Mouse (Mus musculus) spleen, adult 12 weeks (tissue): ENCODE results near the gene Rimbp2.
"Not testable (repeated sequence)": the region's sequence is repeated elsewhere in the genome, so short reads cannot be mapped to it uniquely, and the experiment has no call there.

ENCODE experiments used
- DNase-seq: peaks from one replicate; pipeline ENCODE4 v3.0.0; 2022; ENCODE audit warnings: low spot score

Gene Rimbp2

DNA sequence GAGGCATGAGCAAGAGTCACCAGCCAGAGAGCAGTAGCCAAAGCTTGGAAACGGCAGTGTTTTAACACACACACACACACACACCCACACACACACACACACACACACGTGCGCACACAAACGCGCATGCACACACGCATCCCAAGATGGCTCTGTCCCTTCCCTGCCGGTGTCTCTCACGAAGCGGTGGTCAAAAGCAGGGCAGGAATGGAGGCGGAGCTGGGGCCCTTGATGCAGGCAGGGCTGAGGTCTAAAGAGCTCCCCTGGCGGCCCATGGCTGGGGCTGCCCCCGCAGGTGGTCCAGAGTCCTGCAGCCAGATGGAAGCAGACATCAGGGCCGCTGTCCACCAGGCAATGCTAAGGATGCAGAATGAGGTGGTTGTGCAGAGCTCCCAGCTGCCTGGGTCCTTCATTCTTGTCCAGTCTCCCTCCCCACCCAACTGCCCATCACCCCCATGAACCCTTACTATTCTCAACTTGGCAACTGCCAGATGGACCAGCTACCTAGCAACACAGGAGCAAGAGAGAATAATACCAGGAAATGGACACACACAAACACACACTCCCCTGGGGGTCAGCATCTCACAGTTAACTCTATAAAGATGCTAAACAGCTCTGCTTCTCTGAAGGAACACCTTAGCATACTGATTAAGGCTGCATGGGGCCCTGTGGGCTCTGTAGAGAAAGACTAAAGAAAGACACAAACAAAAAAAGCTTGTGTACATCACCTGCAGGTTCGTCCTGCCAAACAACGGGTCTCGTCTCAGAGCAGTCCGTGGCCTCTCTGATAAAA is at the start of gene Rimbp2:
Gene Rimbp2, minus strand, starts transcription at position 209 of the 793 bp plus-strand sequence.
- DNase-seq = no peak

DNA sequence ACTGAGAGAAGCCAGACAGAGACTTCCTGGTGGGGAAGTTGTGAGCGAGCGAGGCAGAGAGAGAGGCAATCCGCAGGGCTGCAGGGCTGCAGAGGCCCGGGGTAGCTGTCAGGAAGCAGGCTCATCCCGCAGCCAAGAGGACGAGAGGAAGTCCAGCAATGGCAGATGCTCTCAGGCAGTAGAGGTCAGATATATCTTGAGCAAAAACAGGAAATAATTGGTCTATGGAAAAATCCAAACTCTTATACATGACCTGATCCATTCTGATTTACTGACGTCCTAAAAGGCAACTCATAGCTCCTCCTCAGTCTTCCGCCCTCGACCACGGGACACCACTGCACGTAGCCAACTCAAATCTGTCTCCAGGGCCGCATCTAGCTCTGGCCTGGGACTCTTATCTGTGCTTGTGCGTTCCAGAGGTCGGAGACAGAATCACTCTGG is 49.3 kb upstream of the Rimbp2 start:
- no peak for DNase-seq

DNA sequence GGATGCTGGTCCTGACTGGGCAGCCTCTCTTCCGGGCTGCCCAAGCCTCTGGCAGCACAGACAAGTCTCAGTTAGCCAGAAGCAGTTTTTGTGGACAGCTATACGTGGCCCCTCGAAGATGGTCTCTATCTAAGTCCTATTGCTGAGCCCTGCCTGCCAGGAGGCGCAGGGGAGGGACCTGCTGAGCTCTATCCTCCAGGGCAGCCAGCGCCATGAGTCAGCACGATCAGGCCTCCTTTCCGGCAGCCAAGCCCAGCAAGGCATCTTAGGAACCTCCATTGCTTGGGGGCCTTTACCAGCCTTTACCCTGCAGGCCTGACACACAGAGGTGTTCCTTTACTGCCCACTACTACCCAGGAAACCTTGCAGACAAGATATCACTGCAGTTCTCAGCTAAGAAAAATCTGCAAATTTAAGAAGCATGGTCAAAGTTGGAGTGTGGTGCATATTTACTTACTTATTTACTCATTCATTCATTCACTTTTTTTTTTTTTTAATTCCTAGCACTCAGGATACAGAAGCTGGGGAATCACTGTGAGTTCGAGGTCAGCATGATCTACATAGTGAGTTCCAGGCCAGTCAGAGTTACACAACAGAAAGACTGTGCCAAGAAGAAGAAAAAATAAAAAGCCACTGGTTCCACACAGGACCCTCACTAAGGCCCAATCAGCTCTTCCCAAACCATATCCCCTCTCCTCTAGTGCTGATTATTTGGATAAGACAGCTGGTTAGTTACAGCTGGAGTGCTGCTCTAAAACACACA is 47.6 kb upstream of the Rimbp2 start:
- peak; percentile 62 for DNase-seq

DNA sequence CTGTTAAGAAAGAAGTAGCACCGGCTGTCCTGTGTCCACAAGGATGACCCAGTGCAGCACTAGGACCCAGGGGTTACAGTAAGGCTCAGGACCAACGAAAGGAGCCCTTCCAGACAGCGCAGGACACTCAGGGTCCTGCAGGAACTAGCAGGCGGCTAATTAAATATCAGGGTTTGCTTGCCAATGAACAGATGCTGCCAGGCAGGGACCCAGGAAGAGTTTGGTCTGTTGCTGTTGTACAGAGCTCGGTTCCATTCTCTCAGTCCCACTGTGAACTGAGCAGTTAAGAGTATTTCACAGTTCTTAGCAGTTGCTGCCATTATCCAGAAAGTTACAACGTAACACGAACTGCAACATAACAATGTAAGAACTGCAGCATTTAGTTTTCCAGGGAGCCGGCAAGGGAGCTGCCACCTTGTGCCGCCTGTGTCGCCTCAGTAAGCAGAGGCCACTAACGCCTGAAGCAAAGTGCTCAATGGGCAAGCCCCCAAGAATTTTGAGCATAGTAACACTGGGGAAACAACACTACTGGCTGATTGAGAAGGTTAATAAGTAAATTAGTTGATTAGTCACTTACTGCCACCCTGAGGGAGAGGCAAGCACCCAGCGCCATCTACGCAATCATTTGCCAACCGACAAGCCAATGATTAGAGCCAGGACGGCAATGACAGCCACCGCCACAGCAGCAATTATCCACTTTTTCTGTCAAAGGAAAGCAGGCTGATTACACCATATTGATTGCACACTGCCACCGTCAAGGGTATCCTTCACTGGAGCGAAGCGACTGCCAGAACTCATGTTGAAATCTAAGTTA is 34.1 kb upstream of the Rimbp2 start:
- DNase-seq = no peak

DNA sequence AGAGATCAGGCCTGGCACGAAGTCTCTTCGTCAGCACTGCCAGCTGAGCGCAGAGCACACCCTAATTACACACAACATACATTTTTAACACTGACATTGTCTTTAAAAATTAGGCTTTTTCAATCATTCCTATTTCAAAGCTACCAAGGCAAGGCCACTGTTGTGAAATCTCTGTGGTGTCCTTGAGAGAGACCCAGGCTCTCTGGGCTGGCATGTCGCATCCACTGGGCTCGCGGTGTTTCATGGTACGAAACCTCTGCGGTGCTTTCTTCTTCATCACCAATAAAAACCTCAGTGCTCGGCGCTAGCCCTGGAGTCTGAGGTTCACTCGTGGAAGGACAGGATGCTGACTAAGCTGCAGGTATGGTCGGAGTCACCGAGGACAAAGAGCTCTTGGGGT is 32.7 kb upstream of the Rimbp2 start:
- DNase-seq = no peak

DNA sequence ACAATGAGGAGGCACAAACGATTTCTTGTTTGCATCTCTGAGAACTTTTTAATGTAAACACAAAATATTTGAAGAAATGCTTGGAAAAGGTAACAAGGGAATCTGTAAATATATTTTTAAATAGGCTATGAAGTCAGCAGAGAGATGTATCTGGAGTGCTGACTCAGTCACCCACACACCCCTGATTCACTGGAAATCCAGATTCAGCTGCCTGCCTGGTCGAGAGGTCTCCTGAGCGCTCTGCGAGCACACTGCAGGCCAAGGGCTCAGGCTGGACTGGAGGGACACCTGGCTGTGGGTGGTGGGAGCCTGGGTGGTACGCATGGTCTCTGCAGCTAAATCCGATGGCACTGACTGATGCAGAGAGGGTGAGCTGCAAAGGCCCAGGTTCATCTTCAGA is 31.2 kb upstream of the Rimbp2 start:
- no peak for DNase-seq

DNA sequence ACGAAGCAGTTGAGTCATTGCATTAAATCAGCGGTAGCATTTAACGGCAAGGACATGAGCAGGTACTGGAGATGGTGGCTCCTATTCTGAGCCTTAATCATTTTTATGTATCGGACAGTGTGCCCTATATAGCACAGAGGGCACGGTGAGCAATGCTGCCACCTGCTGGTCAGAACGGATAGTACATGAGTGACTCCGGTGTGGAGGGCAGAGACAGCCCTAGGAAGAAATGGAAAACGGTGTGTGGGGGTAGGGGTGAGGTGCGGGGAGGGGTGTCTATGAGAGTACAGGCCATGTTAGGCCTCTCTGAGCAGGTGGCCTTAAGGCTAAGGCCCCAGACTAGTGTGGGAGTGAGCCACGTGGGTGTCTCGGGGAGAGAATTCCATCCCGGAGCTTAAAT is 28.3 kb upstream of the Rimbp2 start:
- peak; percentile 62 for DNase-seq

DNA sequence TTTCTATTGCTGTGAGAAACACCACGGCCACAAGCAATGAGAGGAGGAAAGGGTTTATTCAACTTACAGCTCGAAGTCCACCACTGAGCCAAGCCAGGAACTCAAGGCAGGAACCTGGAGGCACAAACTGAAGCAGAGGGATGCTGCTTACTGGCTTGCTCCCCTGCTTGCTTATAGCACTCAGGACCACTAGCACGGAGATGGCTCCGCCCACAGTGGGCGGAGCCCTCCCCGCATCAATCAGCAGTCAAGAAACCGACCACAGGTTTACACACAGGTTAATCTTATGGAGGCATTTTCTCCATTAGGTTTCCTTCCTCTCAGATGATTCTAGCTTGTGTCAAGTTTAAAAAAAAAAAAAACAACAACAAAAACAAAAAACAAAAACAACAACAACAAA is 27.6 kb upstream of the Rimbp2 start:
- DNase-seq = no peak

DNA sequence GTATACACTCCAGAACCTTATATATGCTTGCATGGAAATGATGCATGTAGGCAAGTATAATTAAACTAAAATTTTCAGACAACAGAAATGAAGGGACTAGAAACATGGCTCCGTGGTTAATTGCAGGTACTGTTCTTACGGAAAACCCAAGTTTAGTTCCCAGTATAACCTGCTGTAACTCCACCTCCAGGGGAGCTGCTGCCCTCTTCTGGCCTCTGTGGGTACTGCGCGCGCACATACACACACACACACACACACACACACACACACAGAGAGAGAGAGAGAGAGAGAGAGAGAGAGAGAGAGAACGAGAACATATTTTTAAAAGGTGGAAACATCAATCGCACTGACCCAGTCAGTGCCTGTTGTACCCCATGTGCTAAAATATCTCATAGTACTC is 25.7 kb upstream of the Rimbp2 start:
- DNase-seq = no peak

DNA sequence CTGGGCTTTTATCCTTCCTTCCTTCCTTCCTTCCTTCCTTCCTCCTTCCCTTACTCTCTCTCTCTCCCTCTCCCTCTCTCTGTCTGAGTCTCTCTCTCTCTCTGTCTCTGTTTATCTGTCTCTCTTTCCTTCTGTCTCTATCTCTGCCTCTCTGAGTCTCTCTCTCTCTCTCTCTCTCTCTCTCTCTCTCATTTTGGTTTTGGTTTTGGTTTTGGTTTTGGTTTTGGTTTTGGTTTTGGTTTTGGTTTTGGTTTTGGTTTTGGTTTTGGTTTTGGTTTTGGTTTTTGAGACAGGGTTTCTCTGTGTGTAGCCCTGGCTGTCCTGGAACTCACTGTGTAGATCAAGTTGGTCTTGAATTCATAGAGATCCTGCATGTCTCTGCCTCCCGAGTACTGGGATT is 24.2 kb upstream of the Rimbp2 start:
- not testable (repeated sequence) for DNase-seq

DNA sequence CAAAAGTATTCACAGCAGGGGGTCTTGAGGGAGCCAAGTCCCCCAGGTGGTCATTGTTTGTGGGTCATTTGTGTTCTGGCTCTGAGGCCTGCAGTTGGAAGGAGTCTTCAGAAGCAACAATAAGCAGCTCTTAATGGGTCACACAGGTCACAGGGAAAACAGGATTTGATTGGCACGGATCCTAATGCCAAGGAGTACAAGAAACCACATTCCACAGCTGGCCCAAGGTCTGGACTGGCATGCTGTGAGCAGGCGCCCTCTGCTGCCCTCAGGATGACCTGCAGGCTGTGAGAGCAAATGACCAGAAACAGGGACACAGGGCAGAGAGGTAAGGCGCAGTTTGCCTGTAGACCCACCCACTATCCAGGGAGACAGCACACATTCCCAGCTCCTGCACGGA is 23.0 kb upstream of the Rimbp2 start:
- DNase-seq = no peak

DNA sequence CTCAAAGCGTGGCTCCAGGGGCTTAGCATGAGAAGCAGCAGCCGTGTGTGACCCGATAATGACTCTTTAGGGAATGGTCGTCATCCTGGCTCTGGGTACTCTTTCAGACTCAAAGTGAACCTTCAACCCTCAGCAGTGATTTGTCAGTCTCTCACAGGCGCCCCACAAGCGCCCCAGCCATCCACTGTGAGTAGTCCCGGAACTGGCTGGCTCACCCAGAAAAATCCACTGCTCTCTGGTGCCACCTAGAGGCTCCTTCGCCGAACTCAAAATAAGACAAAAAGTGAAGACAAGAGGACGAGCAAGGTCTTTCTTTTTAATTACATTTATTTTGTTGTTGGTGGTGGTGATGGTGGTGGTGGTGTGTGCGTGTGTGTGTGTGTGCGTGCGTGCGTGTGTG is 18.0 kb upstream of the Rimbp2 start:
- peak; percentile 41 for DNase-seq

DNA sequence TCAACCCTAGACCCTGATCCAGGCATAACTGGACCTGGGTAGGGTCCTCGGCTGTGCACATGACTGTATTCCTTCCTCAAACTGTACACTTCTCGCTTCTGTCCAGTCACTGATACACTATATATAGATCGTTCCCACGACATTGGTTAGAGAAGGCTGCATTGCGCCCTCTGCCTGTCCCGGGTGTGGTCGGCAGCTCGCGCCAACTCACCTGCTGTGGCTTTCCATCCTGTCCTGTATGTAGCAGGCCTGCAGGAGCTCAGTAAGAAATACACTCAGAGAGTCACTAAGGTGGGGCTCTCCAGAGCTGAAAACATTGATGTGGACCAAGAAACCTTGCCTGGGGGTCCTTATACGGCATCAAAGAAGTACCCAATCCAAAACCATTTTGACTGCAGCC is 17.6 kb upstream of the Rimbp2 start:
- DNase-seq = no peak

DNA sequence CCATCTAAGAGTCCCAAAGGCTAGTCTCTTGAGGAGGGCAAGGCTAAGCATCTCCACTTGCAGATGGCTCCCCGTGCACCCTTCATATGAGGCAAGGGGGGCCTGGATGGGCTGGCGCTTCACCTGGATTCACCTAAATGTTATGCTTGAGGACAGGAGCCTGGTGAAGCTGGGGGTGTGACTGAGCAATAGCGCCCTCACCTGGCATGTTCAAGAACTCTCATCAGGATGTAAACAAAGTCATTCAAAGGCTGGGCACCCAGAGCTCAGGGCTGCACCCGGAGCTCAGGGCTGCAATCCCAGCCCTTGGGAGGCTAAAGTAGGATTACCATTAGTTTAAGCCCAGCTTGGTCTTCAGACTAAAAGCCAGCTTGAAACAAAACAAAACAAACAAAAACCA is 11.1 kb upstream of the Rimbp2 start:
- no peak for DNase-seq

DNA sequence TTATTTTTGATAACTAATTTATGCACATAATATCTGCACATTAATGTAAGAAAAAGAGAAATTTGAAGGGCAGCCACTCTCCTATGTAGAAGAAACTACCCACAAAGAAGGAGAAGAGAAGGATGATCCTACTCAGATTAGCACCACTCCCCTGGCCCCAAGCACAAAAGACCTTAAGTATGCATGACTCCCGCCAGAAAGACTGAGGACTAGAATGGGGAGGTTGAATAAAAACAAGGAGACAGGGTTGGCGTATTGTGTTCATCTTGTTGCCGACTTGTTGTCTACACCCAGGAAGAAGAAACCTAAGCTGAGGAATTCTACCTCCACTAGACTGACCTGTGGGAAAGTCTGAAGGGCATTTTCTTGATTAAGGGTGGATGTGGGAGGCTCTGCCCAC is 5.6 kb upstream of the Rimbp2 start:
- DNase-seq = no peak

DNA sequence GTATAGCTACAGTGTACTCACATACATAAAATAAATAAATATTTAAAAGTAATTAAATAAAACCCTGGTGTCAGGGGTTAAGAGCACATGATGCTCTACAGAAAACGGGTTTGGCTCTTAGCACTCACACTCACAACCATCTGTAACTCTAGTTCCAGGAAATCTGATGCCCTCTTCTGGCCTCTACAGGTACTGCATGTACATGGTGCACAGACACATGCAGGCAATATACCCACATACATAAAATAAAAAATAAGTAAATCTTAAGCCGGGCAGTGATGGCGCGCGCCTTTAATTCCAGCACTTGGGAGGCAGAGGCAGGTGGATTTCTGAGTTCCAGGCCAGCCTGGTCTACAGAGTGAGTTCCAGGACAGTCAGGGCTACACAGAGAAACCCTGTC is 1.1 kb upstream of the Rimbp2 start:
- DNase-seq = not testable (repeated sequence)

DNA sequence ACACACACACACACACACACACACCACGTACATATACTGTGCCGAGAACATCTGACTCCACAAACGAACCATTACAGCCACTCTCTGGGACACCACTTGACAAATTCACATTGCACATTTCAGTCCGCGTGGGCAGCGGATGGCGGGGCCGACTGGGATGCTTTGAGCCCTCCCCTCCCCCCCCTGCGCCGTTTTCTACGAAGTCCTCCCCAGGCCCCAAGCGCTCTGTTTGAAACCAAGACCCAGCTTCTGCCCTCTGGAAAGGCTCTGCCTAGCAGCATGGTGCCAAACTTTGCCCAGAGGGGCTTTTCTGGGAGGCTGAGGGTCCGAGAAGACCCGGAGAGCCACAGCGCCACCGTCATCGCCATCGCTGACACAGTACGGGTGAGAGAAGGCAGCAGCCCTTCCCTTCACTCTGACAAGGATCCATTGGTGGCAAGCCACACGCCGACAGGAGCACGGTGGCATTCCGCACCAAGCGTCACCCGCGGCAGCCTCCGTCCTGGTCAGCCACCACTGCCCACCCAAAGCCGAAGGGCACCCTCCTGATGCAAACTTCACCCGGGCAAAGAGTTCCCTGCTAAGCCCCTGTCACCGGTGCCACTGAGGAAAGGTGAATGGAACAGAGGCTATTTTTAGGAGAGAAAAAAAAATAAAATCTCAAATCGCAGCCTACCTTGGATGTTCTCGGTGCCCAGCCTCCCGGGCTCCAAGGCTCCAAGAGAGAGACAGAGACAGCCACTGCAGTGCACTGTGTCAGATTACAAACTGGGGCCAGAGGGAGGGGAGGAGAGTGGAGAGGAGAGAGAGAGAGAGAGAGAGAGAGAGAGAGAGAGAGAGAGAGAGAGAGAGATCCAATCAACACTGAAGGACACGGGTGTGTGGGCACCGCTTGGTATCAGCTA is 743 bp downstream of the Rimbp2 start:
- no peak for DNase-seq

DNA sequence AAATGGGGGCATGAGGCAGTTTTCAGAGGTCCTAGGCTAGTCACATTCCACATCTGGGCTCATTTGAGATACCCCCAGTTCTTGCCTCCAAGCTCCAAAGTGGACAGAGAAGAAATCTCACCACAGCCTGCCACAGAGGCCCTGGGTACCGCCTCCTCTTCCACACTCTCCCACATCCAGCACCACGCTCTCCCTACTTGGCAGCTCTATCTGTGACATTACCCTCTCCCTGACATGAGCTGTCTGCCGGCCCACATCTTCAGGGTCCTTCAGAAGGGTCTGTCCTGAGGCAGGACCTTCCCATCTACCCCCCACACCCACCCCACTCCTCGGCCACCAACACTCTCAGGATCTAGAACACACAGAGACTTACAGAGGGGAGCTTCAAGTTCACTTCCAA is 1.8 kb downstream of the Rimbp2 start:
- no peak for DNase-seq

DNA sequence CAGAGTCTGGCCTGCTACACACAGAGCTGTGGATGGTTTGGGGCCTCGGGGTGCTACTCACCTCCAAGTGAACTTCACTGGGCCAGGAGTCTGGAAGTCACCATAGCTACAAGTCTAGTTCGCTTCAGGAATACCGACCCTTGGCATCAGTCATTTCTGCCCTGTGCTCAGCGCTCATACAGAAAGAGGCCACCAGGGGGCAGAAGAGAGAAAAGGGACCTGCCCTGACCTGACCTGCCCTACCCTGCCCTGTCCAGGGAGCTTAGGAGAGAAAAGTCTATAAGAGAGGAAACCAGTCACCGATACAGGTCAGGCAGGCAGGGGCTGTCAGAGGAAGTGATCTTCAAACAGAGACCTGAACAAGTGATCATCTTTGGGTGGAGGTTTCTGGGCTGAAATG is 6.2 kb downstream of the Rimbp2 start:
- DNase-seq = no peak

DNA sequence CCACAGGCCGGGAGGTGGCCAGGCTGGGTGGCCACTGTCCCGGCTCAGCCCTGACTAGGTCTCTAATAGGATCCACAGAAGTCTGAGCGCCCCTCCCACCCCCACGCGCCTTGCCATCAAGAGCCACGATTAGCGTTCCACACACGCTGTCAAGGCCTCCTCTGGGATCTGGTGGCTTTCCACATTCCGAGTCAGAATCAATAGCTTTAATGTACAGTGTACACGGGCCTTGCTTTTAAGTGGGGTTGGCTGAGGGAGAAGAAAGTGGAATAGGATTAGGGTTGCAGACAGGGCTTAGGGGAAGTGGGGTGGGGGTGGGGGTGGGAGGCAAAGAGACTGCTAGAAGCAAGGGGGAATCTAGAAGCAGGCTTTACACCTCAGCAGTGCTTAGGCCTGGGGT is 12.8 kb downstream of the Rimbp2 start:
- no peak for DNase-seq

DNA sequence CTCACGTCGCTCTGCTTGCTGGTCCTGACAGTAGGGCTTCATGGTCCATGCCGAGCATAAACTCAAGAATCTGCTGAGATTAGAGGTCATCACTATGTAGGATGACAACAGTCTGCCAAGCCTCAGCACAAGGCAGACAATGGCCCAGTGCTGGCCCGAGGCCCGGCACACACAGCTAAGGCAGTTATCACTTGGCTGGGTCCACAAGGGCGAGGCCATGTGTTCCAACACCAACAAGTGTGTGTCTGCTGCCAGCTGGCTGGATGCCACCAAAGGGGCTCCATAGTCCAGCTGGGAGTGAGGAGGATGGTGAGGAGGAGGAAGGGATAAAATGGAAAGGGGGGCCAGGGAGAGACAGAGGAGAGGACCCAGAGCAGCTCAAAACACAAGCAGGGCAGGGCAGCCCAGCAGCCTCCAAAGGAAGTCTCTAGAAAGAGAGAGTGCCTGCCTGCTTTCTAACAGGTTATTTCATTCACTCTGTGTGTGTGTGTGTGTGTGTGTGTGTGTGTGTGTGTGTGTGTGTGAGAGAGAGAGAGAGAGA is 17.9 kb downstream of the Rimbp2 start:
- DNase-seq = no peak
